Mouse (Mus musculus) kidney, postnatal 0 days (tissue): ENCODE results near the gene Cog3. TPM values are rescaled to one million over a fixed set of nuclear protein-coding genes. Genes with fewer than 3 reads are reported as not detected.
A peak's percentile ranks its signal among the peaks of the same experiment; 100 is the strongest.

Experiments
- ATAC-seq: fragments of 200-750 bp; cut with Nextera tagmentation; replicated peaks from 2 replicates; pipeline ENCODE4 v1.8.0; 2017; ENCODE audit warnings: low read depth, moderate number of reproducible peaks, moderate TSS enrichment, moderate library complexity; ENCODE audit not compliant: low FRiP score
- DNase-seq: peaks from one replicate; pipeline ENCODE4 v3.0.0-alpha.2; 2016; ENCODE audit warnings: low spot score
- H3K27ac ChIP-seq: fragments of 300-500 bp; sonication (generic); 2 replicates; pipeline ENCODE4 v1.5.1; 2014; ENCODE audit warnings: mild to moderate bottlenecking
- H3K27me3 ChIP-seq: fragments of 300-500 bp; sonication (generic); 2 replicates; pipeline ENCODE4 v1.6.1; 2014; ENCODE audit warnings: low read length, mixed read lengths; ENCODE audit not compliant: insufficient read depth
- H3K36me3 ChIP-seq: fragments of 300-500 bp; sonication (generic); 2 replicates; pipeline ENCODE4 v1.6.1; 2014; ENCODE audit warnings: low read length, mixed read lengths; ENCODE audit not compliant: insufficient read depth
- H3K4me1 ChIP-seq: fragments of 300-500 bp; sonication (generic); replicated peaks from 2 replicates; pipeline ENCODE4 v1.6.1; 2014; ENCODE audit warnings: antibody characterized with exemption, low read length, mixed read lengths; ENCODE audit not compliant: insufficient read depth
- H3K4me2 ChIP-seq: fragments of 300-500 bp; sonication (generic); 2 replicates; pipeline ENCODE4 v1.6.1; 2014; ENCODE audit warnings: mild to moderate bottlenecking, low read length, moderate library complexity, mixed read lengths
- H3K4me3 ChIP-seq: fragments of 300-500 bp; sonication (generic); replicated peaks from 2 replicates; pipeline ENCODE4 v1.5.1; 2014; ENCODE audit warnings: low read depth, low read length
- H3K9ac ChIP-seq: fragments of 300-500 bp; sonication (generic); 2 replicates; pipeline ENCODE4 v1.6.1; 2014; ENCODE audit warnings: low read depth, low read length
- H3K9me3 ChIP-seq: fragments of 300-500 bp; sonication (generic); replicated peaks from 2 replicates; pipeline ENCODE4 v1.6.1; 2016; ENCODE audit warnings: low read length, inconsistent platforms, mixed read lengths
- CTCF ChIP-seq: IDR thresholded peaks from 2 replicates; pipeline ENCODE4 v1.5.1; 2016; ENCODE audit warnings: antibody characterized with exemption, low read depth, mild to moderate bottlenecking, moderate library complexity
- WGBS: fragments of 180-500 bp; shearing (Covaris S2); extraction: QIAGEN DNeasy Blood & Tissue Kit; methylation state at CpG from one replicate; pipeline ENCODE4 v1.1.7; 2014; 5-methylcytosine and 5-hydroxymethylcytosine counted together
- polyA plus RNA-seq: library from polyadenylated mRNA; unstranded; fragments of >200 nt; fragmentation: Nextera tagmentation; extraction: Ambion mirVana; gene quantifications from 2 replicates; pipeline ENCODE4 v1.2.1, GENCODE M21; 2015

Gene Cog3
- polyA plus RNA-seq, 1 experiment from 2014 or later, result 16.3 TPM

DNA sequence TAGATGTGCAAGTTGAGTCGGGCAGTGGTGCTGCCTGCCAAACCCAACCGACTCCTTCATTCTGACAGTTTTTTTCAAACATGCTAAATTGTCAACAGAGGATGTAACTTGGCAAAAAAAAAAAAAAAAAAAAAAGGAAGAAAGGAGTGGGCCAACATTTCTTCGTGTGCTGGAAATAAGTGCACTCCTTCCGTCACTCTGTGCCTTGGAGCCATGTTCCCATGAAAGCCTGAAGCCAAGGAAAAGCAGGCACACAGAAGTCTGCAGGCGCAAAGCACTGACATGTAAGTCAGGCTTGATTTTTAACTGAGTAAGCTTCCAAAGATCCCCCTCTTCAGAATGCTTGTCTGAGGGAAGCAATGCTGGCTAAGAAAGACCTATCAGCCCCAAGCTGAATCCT lies 41.6 kb downstream of the Cog3 start:
- H3K36me3 ChIP-seq, result peaks cover 42% of the 10 kb centered on the region
- no peak overlapping the region for H3K4me2 ChIP-seq
- DNase-seq (no peak), ATAC-seq (no peak)
- no peaks in the 10 kb centered on the region for H3K4me1 ChIP-seq
- H3K27ac ChIP-seq, result no peak overlapping the region
- TF ChIP-seq CTCF, result no peak
- WGBS, result 73% methylated on average over 5 of the region's 5 CpGs
- no peak overlapping the region for H3K4me3 ChIP-seq
- no peaks in the 10 kb centered on the region for H3K9me3 ChIP-seq
- H3K9ac ChIP-seq, result no peak overlapping the region
- H3K27me3 ChIP-seq, result no peaks in the 10 kb centered on the region

DNA sequence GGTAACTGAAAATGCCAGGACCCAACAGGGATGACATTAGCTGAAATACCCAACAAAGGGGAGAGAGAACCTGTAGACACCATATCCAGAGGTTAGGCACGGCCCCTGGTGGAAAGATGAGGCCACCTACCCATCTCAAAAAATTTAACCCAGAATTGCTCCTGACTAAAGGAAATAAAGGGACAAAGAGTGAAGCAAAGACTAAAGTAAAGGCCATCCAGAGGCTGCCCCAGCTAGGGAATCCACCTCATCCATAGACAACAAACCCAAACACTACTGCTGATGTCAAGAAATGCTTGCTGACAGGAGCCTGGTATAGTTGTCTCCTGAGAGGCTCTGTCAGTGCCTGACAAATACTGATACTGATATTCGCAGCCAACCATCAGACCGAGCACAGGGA lies 42.6 kb downstream of the Cog3 start:
- H3K9me3 ChIP-seq, result no peaks in the 10 kb centered on the region
- ATAC-seq (no peak), DNase-seq (no peak)
- WGBS, result 92% methylated on average over 3 of the region's 3 CpGs
- H3K4me3 ChIP-seq, result no peak overlapping the region
- no peaks in the 10 kb centered on the region for H3K4me1 ChIP-seq
- no peak overlapping the region for H3K4me2 ChIP-seq
- no peak overlapping the region for H3K27ac ChIP-seq
- H3K9ac ChIP-seq, result no peak overlapping the region
- TF ChIP-seq CTCF, result no peak
- H3K36me3 ChIP-seq, result peaks cover 34% of the 10 kb centered on the region
- no peaks in the 10 kb centered on the region for H3K27me3 ChIP-seq

DNA sequence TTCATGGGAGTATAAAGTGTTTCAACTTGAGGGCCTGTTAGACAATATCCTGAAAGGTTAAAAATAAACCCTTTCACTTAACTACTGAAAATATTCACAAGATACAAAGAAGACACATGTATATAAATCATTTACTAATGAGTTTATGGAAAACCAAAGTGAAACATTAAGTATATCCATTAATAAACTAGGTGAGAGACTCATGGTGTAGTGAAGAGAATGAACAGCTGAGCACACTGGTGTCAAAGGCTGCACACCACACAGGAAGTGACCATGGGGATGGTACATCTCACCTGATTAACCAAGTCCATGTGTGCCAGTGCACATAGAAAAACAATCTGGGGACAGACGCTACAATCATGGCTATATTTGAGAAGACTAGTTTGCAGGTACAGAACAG lies 45.3 kb downstream of the Cog3 start:
- Histone ChIP-seq H3K4me3 (no peak overlapping the region), H3K27ac (no peak overlapping the region), H3K27me3 (no peaks in the 10 kb centered on the region), H3K36me3 (peaks cover 27% of the 10 kb centered on the region), H3K9me3 (no peaks in the 10 kb centered on the region), H3K4me2 (no peak overlapping the region), H3K4me1 (no peaks in the 10 kb centered on the region), H3K9ac (no peak overlapping the region)
- 72% methylated on average over 1 of the region's 1 CpGs for WGBS
- TF ChIP-seq CTCF, result no peak
- peak; percentile 9 for DNase-seq
- peak; percentile 77 for ATAC-seq

DNA sequence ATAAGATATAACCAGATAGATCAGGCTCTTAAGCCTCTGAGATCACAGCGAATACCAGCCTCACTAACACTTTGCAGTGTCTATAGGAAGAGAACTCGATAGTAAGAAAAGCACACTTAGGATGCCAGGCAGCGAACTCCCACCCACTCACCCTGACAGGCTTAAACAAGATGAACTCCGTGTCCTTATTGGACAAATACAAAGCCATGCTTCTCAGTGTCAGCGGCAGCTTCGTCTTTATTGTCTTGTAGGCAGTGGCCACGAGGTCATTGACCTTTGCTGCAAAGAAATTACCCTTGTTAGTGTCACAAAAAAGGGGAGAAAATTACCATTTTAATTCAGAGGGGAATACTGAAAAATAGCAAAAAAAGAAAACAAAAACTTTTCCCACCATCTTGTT lies 46.5 kb downstream of the Cog3 start:
- Histone ChIP-seq H3K4me1 (no peaks in the 10 kb centered on the region), H3K27ac (no peak overlapping the region), H3K9ac (no peak overlapping the region), H3K4me2 (no peak overlapping the region), H3K27me3 (no peaks in the 10 kb centered on the region), H3K36me3 (peaks cover 33% of the 10 kb centered on the region), H3K9me3 (no peaks in the 10 kb centered on the region), H3K4me3 (no peak overlapping the region)
- WGBS, result 40% methylated on average over 7 of the region's 7 CpGs
- no peak for ATAC-seq
- no peak for TF ChIP-seq CTCF
- peak; percentile 16 for DNase-seq

DNA sequence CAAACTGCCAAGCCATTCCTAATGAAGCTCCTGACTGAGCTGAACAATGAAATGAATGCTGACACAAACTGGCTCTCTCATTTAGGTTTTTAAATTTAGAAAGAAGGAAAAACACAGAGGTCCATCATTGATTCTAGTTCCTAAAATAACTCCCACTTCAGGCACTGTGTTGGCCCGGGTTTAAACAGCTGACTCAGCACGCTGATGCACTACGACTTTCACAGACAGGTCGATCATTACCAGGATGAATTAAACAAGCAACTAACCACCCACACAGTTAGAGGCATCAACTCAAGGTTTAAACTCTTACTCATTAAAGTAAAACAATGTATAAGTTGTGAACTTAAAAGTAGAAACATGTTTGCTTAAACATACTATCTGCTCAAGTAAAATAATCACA lies 47.7 kb downstream of the Cog3 start:
- ATAC-seq (peak; percentile 55; the same call in 1 of the 2 replicates), DNase-seq (peak; percentile 13)
- Histone ChIP-seq H3K4me3 (no peak overlapping the region), H3K36me3 (peaks cover 30% of the 10 kb centered on the region), H3K9me3 (no peaks in the 10 kb centered on the region), H3K4me2 (no peak overlapping the region), H3K4me1 (no peaks in the 10 kb centered on the region), H3K9ac (no peak overlapping the region), H3K27ac (0 out of 2 replicates have a peak overlapping the region, but pooled peaks have one; percentile 31), H3K27me3 (no peaks in the 10 kb centered on the region)
- TF ChIP-seq CTCF, result no peak
- 49% methylated on average over 4 of the region's 4 CpGs for WGBS

DNA sequence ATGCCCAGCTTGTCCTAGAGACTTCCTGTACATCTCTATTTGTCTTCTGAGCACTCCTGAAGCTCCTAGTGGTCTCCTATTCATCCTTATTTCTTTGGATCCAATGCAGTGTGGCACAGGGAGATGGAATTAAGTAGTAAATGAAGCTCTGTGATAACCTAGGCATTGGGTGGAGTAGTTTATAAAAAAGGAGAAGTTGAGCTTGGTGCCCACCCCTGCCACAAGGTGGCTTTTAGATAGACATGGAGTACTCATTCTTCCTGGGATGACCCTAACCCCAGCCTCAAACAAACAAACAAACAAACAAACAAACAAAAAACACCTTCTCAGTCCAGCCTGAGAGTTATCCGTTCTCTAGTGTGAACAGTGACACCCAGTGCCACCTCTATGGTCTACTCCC lies 56.4 kb downstream of the Cog3 start:
- Histone ChIP-seq H3K9ac (no peak overlapping the region), H3K4me3 (no peak overlapping the region), H3K4me2 (no peak overlapping the region), H3K4me1 (no peaks in the 10 kb centered on the region), H3K9me3 (no peaks in the 10 kb centered on the region), H3K27ac (no peak overlapping the region), H3K36me3 (peaks cover 9% of the 10 kb centered on the region; the same call in 1 of the 2 replicates), H3K27me3 (no peaks in the 10 kb centered on the region)
- 63% methylated on average over 1 of the region's 1 CpGs for WGBS
- no peak for TF ChIP-seq CTCF
- no peak for DNase-seq
- ATAC-seq, result no peak

DNA sequence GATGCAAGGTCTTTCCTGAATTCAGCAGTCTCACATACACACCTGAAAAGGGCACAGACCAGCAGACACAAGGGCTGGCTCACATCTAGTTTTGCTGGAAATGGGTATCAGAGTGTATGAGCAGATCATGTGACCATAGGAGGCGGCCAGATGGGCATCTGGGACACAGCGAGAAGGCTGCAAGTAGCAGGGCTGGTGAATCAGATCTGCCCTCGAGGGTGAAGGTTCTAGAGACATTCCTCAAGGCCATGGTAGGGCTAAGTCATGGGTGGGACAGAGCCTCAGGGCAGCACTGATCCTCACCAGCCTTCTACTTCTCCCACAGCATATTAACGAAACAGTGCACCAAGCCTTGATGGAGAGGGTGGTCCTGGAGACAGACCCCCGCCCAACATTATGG lies 58.2 kb downstream of the Cog3 start:
- WGBS, result 77% methylated on average over 5 of the region's 5 CpGs
- H3K4me1 ChIP-seq, result no peaks in the 10 kb centered on the region
- H3K4me3 ChIP-seq, result no peak overlapping the region
- no peak overlapping the region for H3K4me2 ChIP-seq
- no peaks in the 10 kb centered on the region for H3K36me3 ChIP-seq
- no peak overlapping the region for H3K27ac ChIP-seq
- ATAC-seq (no peak), DNase-seq (no peak)
- no peak for TF ChIP-seq CTCF
- no peak overlapping the region for H3K9ac ChIP-seq
- no peaks in the 10 kb centered on the region for H3K9me3 ChIP-seq
- H3K27me3 ChIP-seq, result no peaks in the 10 kb centered on the region
